22 mouse cellular contexts compared by ENCODE assay signal in the genomic region with DNA sequence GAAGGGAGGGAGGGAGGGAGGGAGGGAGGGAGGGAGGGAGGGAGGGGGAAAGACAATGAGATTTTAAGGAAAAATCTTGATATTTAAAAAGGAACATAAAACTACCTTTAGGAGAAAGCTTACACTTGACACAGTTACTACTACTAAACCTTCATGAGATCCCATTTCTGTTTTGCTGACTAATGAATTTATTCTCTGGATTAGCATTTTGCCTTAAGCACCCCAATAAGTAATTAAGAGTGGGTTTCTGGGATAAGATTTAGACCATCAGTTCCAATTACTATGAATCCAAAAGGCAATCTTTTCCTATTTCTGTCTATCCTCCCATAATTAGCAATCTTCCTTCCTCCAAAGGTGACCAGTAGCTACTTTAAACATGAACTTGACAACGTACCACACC. TPM values are rescaled to one million over a fixed set of nuclear protein-coding genes. Genes with fewer than 3 reads are reported as not detected.
"Had no signal": no experiment of that assay in that cellular context is flagged by ENCODE, and none has a peak within 500 bp of the region (broad histone marks: within the 10 kb centered on the region; RNA-seq: fewer than 3 reads in every experiment).

No protein-coding gene starts in this region.

- H3K27me3 ChIP-seq: heart, embryonic 12.5 days; hindbrain, embryonic 12.5 days; intestine, embryonic 15.5 days; limb, embryonic 12.5 days; liver, embryonic 13.5 days; liver, embryonic 15.5 days had no signal

- H3K4me2 ChIP-seq: heart, embryonic 12.5 days; hindbrain, embryonic 12.5 days; hindbrain, embryonic 14.5 days; intestine, embryonic 15.5 days; limb, embryonic 12.5 days; liver, embryonic 11.5 days; liver, embryonic 13.5 days; liver, embryonic 15.5 days had no signal

- H3K36me3 ChIP-seq: heart, embryonic 10.5 days; heart, embryonic 12.5 days; hindbrain, embryonic 10.5 days; hindbrain, embryonic 12.5 days; intestine, embryonic 15.5 days; limb, embryonic 10.5 days; limb, embryonic 12.5 days; liver, embryonic 13.5 days; liver, embryonic 15.5 days had no signal

- H3K4me1 ChIP-seq: heart, embryonic 10.5 days; heart, embryonic 12.5 days; hindbrain, embryonic 10.5 days; hindbrain, embryonic 12.5 days; intestine, embryonic 15.5 days; limb, embryonic 10.5 days; limb, embryonic 12.5 days; liver, embryonic 13.5 days; liver, embryonic 15.5 days had no signal

- H3K9me3 ChIP-seq: heart, embryonic 10.5 days; heart, embryonic 12.5 days; hindbrain, embryonic 10.5 days; hindbrain, embryonic 12.5 days; intestine, embryonic 15.5 days; limb, embryonic 10.5 days; limb, embryonic 12.5 days; liver, embryonic 13.5 days; liver, embryonic 15.5 days had no signal

- DNase-seq: gastrocnemius, postnatal 25 days; heart, adult 18-20 months; heart, postnatal 4 days; kidney, adult 18-20 months; kidney, adult 8-10 months; kidney, postnatal 10 days; kidney, postnatal 25 days; kidney, postnatal 4 days; liver; liver, embryonic 13.5 days had no signal

- H3K27ac ChIP-seq: heart, embryonic 10.5 days; hindbrain, embryonic 10.5 days; hindbrain, embryonic 12.5 days; hindbrain, embryonic 14.5 days; intestine, embryonic 15.5 days; layer of hippocampus, adult 2 months; left cerebral cortex, adult 2 months; limb, embryonic 10.5 days; limb, embryonic 12.5 days; liver, embryonic 13.5 days; liver, embryonic 15.5 days had no signal

- H3K4me3 ChIP-seq: heart, embryonic 10.5 days; heart, embryonic 12.5 days; hindbrain, embryonic 10.5 days; hindbrain, embryonic 12.5 days; intestine, embryonic 15.5 days; layer of hippocampus, adult 2 months; left cerebral cortex, adult 2 months; limb, embryonic 10.5 days; limb, embryonic 12.5 days; liver, embryonic 13.5 days; liver, embryonic 15.5 days had no signal

- H3K9ac ChIP-seq: heart, embryonic 12.5 days; hindbrain, embryonic 12.5 days; hindbrain, embryonic 14.5 days; intestine, embryonic 15.5 days; limb, embryonic 12.5 days; liver, embryonic 13.5 days; liver, embryonic 15.5 days had no signal

RNA-seq across cellular contexts. Expression of a gene that starts 44.7 kb away (rescaled TPM):
- polyA plus RNA-seq: liver, embryonic 13.5 days; liver, embryonic 15.5 days had no signal
